Mouse (Mus musculus): ENCODE data around the gene Ctbp1.

Gene Ctbp1

GRCm38 (mm10) chr5:33274953-33275454 lies at the start of gene Ctbp1:
Gene Ctbp1, minus strand, starts transcription at chr5:33274994.
- DNase-seq (ENCODE audit: low spot score), result peak; percentile 96

GRCm38 (mm10) chr5:33324491-33324890 lies 49.7 kb upstream of the Ctbp1 start:
- no peak for DNase-seq (ENCODE audit: low spot score)

GRCm38 (mm10) chr5:33312192-33312591 lies 37.4 kb upstream of the Ctbp1 start:
- DNase-seq (ENCODE audit: low spot score), result no peak

GRCm38 (mm10) chr5:33310704-33311462 lies 36.1 kb upstream of the Ctbp1 start:
- DNase-seq (ENCODE audit: low spot score), result no peak

- DNase-seq (ENCODE audit: low spot score), result no peak
Observed at GRCm38 (mm10) chr5:33301801-33302200, 27.0 kb upstream of the Ctbp1 start.

- DNase-seq (ENCODE audit: low spot score), result peak; percentile 46
Observed at GRCm38 (mm10) chr5:33297164-33297563, 22.4 kb upstream of the Ctbp1 start.

- no peak for DNase-seq (ENCODE audit: low spot score)
Observed at GRCm38 (mm10) chr5:33293796-33294430, 19.1 kb upstream of the Ctbp1 start.

- no peak for DNase-seq (ENCODE audit: low spot score)
Observed at GRCm38 (mm10) chr5:33283951-33284350, 9.2 kb upstream of the Ctbp1 start.

- no peak for DNase-seq (ENCODE audit: low spot score)
Observed at GRCm38 (mm10) chr5:33281428-33281827, 6.6 kb upstream of the Ctbp1 start.

GRCm38 (mm10) chr5:33278950-33279349 lies 4.2 kb upstream of the Ctbp1 start:
- DNase-seq (ENCODE audit: low spot score), result peak; percentile 33

GRCm38 (mm10) chr5:33277286-33277685 lies 2.5 kb upstream of the Ctbp1 start:
- DNase-seq (ENCODE audit: low spot score), result no peak

GRCm38 (mm10) chr5:33275754-33276153 lies 960 bp upstream of the Ctbp1 start:
- no peak for DNase-seq (ENCODE audit: low spot score)

GRCm38 (mm10) chr5:33274085-33274952 lies 475 bp downstream of the Ctbp1 start:
- peak; percentile 91 for DNase-seq (ENCODE audit: low spot score)

- peak; percentile 11 for DNase-seq (ENCODE audit: low spot score)
Observed at GRCm38 (mm10) chr5:33273777-33274084, 1.1 kb downstream of the Ctbp1 start.

GRCm38 (mm10) chr5:33272845-33273776 lies 1.7 kb downstream of the Ctbp1 start:
- no peak for DNase-seq (ENCODE audit: low spot score)

GRCm38 (mm10) chr5:33272146-33272545 lies 2.6 kb downstream of the Ctbp1 start:
- DNase-seq (ENCODE audit: low spot score), result no peak

- DNase-seq (ENCODE audit: low spot score), result peak; percentile 88
Observed at GRCm38 (mm10) chr5:33270568-33270967, 4.2 kb downstream of the Ctbp1 start.

- DNase-seq (ENCODE audit: low spot score), result no peak
Observed at GRCm38 (mm10) chr5:33254416-33254815, 20.4 kb downstream of the Ctbp1 start.

GRCm38 (mm10) chr5:33248186-33248585 lies 26.6 kb downstream of the Ctbp1 start:
- no peak for DNase-seq (ENCODE audit: low spot score)

GRCm38 (mm10) chr5:33247387-33247786 lies 27.4 kb downstream of the Ctbp1 start:
- no peak for DNase-seq (ENCODE audit: low spot score)

- no peak for DNase-seq (ENCODE audit: low spot score)
Observed at GRCm38 (mm10) chr5:33245701-33246100, 29.1 kb downstream of the Ctbp1 start.
